Mouse (Mus musculus) hindbrain, embryonic 15.5 days (tissue): ENCODE data around the gene Adtrp. TPM values are rescaled to one million over a fixed set of nuclear protein-coding genes. Genes with fewer than 3 reads are reported as not detected.

Source experiments
- ATAC-seq: fragments of 200-750 bp; cut with Nextera tagmentation; 2 replicates; pipeline ENCODE4 v1.8.0; 2017; ENCODE audit warnings: low read depth, moderate number of reproducible peaks, moderate TSS enrichment; ENCODE audit not compliant: low FRiP score
- H3K27ac ChIP-seq: fragments of 300-500 bp; sonication (generic); replicated peaks from 2 replicates; pipeline ENCODE4 v1.5.1; 2015; ENCODE audit warnings: mild to moderate bottlenecking, inconsistent platforms
- H3K27me3 ChIP-seq: fragments of 300-500 bp; sonication (generic); 2 replicates; pipeline ENCODE4 v1.6.1; 2015; ENCODE audit warnings: control low read depth, inconsistent platforms
- H3K36me3 ChIP-seq: fragments of 300-500 bp; sonication (generic); 2 replicates; pipeline ENCODE4 v1.6.1; 2015; ENCODE audit warnings: control low read depth, inconsistent platforms
- H3K4me1 ChIP-seq: fragments of 300-500 bp; sonication (generic); replicated peaks from 2 replicates; pipeline ENCODE4 v1.6.1; 2015; ENCODE audit warnings: control low read depth, inconsistent platforms
- H3K4me2 ChIP-seq: fragments of 300-500 bp; sonication (generic); 2 replicates; pipeline ENCODE4 v1.6.1; 2015; ENCODE audit warnings: moderate library complexity, mild to moderate bottlenecking, inconsistent platforms
- H3K4me3 ChIP-seq: fragments of 300-500 bp; sonication (generic); 2 replicates; pipeline ENCODE4 v1.5.1; 2015; ENCODE audit warnings: mild to moderate bottlenecking, inconsistent platforms
- H3K9ac ChIP-seq: fragments of 300-500 bp; sonication (generic); 2 replicates; pipeline ENCODE4 v1.6.1; 2015; ENCODE audit warnings: inconsistent platforms
- H3K9me3 ChIP-seq: fragments of 300-500 bp; sonication (generic); 2 replicates; pipeline ENCODE4 v1.6.1; 2016; ENCODE audit warnings: control low read depth, inconsistent platforms
- WGBS: fragments of 180-500 bp; shearing (Covaris S2); methylation state at CpG from one replicate; pipeline ENCODE4 v1.1.7; 2015; 5-methylcytosine and 5-hydroxymethylcytosine counted together
- polyA plus RNA-seq: library from polyadenylated mRNA; unstranded; fragments of >200 nt; fragmentation: Nextera tagmentation; extraction: Ambion mirVana; gene quantifications from 2 replicates; pipeline ENCODE4 v1.2.1, GENCODE M21; 2015

The Adtrp gene
- polyA plus RNA-seq, 1 experiment from 2014 or later, result 0.43 TPM

- no peak overlapping the region for H3K9ac ChIP-seq
- no peaks in the 10 kb centered on the region for H3K27me3 ChIP-seq
- no peak overlapping the region for H3K4me3 ChIP-seq
- H3K4me2 ChIP-seq, result no peak overlapping the region
- 84% methylated on average over 3 of the region's 3 CpGs for WGBS
- H3K36me3 ChIP-seq, result no peaks in the 10 kb centered on the region
- no peak for ATAC-seq
- H3K27ac ChIP-seq, result no peak overlapping the region
- no peaks in the 10 kb centered on the region for H3K9me3 ChIP-seq
- H3K4me1 ChIP-seq, result no peaks in the 10 kb centered on the region
Observed at GRCm38 (mm10) chr13:41823077-41823476, 24.4 kb downstream of the Adtrp start.

GRCm38 (mm10) chr13:41822617-41823016, 24.9 kb downstream of the Adtrp start:
- no peak overlapping the region for H3K27ac ChIP-seq
- H3K9me3 ChIP-seq, result no peaks in the 10 kb centered on the region
- H3K4me3 ChIP-seq, result no peak overlapping the region
- H3K36me3 ChIP-seq, result no peaks in the 10 kb centered on the region
- no peak overlapping the region for H3K9ac ChIP-seq
- no peaks in the 10 kb centered on the region for H3K27me3 ChIP-seq
- H3K4me2 ChIP-seq, result no peak overlapping the region
- no peak for ATAC-seq
- no peaks in the 10 kb centered on the region for H3K4me1 ChIP-seq
- 74% methylated on average over 2 of the region's 2 CpGs for WGBS

DNA sequence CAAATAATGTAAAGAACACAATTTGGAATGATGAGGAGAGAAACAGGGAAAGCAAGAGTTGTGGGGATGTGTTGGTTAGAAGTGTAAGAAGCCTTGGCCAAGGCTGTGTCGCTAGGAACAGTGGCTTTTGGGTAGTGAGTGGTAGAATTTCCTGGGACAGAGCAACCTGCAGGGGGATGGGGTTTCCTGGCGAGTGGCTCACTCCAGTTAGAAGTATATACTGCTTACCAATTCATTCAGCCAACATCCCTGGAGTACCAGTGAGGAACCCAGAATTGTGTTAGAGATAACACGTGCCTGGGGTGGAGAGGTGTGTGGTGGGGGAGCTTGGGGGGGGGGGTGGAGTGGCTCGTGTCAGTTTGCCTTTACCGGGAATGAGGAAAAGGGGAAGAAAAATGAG, 25.4 kb downstream of the Adtrp start:
- Histone ChIP-seq H3K4me2 (no peak overlapping the region), H3K9me3 (no peaks in the 10 kb centered on the region), H3K27me3 (no peaks in the 10 kb centered on the region), H3K4me1 (no peaks in the 10 kb centered on the region), H3K4me3 (no peak overlapping the region), H3K27ac (no peak overlapping the region), H3K36me3 (no peaks in the 10 kb centered on the region), H3K9ac (no peak overlapping the region)
- no peak for ATAC-seq
- 55% methylated on average over 5 of the region's 5 CpGs for WGBS

DNA sequence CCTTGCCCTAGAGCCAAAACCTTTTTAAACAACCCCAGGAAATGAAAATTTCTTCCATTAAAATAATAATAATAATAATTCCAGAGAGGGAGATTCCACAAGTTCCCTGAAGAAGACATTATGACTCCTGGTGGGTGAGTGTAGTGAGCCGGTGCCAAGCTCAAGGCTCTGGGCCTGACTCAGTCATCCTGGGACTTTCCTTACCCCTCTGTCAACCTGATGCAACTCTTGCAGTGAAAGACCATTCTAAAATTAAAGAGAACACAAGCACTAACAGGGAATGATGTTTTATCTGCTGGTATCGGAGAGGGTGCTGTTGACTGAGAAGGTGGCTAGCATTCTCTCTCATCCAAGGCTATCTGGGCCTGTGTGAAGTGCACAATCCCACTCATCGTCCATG, 26.5 kb downstream of the Adtrp start:
- no peaks in the 10 kb centered on the region for H3K36me3 ChIP-seq
- ATAC-seq, result no peak
- H3K27ac ChIP-seq, result no peak overlapping the region
- no peak overlapping the region for H3K9ac ChIP-seq
- no peaks in the 10 kb centered on the region for H3K9me3 ChIP-seq
- 88% methylated on average over 3 of the region's 3 CpGs for WGBS
- H3K4me1 ChIP-seq, result no peaks in the 10 kb centered on the region
- H3K4me3 ChIP-seq, result no peak overlapping the region
- H3K4me2 ChIP-seq, result no peak overlapping the region
- H3K27me3 ChIP-seq, result no peaks in the 10 kb centered on the region

GRCm38 (mm10) chr13:41819918-41820317, 27.6 kb downstream of the Adtrp start:
- 82% methylated on average over 4 of the region's 4 CpGs for WGBS
- no peak overlapping the region for H3K4me3 ChIP-seq
- no peak overlapping the region for H3K4me2 ChIP-seq
- no peaks in the 10 kb centered on the region for H3K36me3 ChIP-seq
- no peak overlapping the region for H3K9ac ChIP-seq
- no peaks in the 10 kb centered on the region for H3K9me3 ChIP-seq
- H3K27me3 ChIP-seq, result no peaks in the 10 kb centered on the region
- H3K27ac ChIP-seq, result no peak overlapping the region
- H3K4me1 ChIP-seq, result no peaks in the 10 kb centered on the region
- ATAC-seq, result no peak

DNA sequence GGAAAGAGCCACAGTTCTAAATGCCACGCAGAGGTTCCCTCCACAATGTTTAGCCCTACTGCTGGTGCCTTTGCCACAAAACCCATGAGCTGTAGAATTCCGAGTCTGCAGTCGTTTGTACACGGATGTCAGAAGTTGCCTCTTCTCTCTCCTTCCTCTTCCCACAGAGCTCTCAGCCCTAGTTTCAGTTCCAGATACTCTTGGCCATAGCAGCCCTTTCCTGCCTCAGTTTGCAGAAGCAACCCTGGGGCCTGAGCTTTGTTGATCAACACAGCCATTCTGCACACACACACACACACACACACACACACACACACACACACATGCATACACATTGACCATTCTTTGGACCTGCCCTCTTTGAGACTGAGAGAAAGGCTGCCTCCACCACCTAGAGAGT, 28.0 kb downstream of the Adtrp start:
- Histone ChIP-seq H3K9ac (no peak overlapping the region), H3K27ac (no peak overlapping the region), H3K36me3 (no peaks in the 10 kb centered on the region), H3K4me3 (no peak overlapping the region), H3K9me3 (no peaks in the 10 kb centered on the region), H3K4me1 (no peaks in the 10 kb centered on the region), H3K4me2 (no peak overlapping the region), H3K27me3 (no peaks in the 10 kb centered on the region)
- WGBS, result 93% methylated on average over 4 of the region's 4 CpGs
- ATAC-seq, result no peak

GRCm38 (mm10) chr13:41817583-41817982, 29.9 kb downstream of the Adtrp start:
- Histone ChIP-seq H3K36me3 (no peaks in the 10 kb centered on the region), H3K4me1 (no peaks in the 10 kb centered on the region), H3K27ac (no peak overlapping the region), H3K9me3 (no peaks in the 10 kb centered on the region), H3K27me3 (no peaks in the 10 kb centered on the region), H3K4me2 (no peak overlapping the region), H3K9ac (no peak overlapping the region), H3K4me3 (no peak overlapping the region)
- ATAC-seq, result no peak
- 95% methylated on average over 4 of the region's 4 CpGs for WGBS

GRCm38 (mm10) chr13:41816643-41817042, 30.8 kb downstream of the Adtrp start:
- Histone ChIP-seq H3K9me3 (no peaks in the 10 kb centered on the region), H3K36me3 (no peaks in the 10 kb centered on the region), H3K27me3 (no peaks in the 10 kb centered on the region), H3K4me1 (no peaks in the 10 kb centered on the region), H3K4me3 (no peak overlapping the region), H3K27ac (no peak overlapping the region), H3K4me2 (no peak overlapping the region), H3K9ac (no peak overlapping the region)
- WGBS, result 94% methylated on average over 4 of the region's 4 CpGs
- ATAC-seq, result no peak

GRCm38 (mm10) chr13:41810776-41811175, 36.7 kb downstream of the Adtrp start:
- no peak overlapping the region for H3K4me3 ChIP-seq
- no peaks in the 10 kb centered on the region for H3K27me3 ChIP-seq
- H3K9ac ChIP-seq, result no peak overlapping the region
- 86% methylated on average over 7 of the region's 7 CpGs for WGBS
- no peak for ATAC-seq
- no peaks in the 10 kb centered on the region for H3K36me3 ChIP-seq
- no peak overlapping the region for H3K27ac ChIP-seq
- no peaks in the 10 kb centered on the region for H3K4me1 ChIP-seq
- H3K4me2 ChIP-seq, result no peak overlapping the region
- H3K9me3 ChIP-seq, result no peaks in the 10 kb centered on the region

- H3K4me3 ChIP-seq, result no peak overlapping the region
- no peaks in the 10 kb centered on the region for H3K27me3 ChIP-seq
- H3K9me3 ChIP-seq, result no peaks in the 10 kb centered on the region
- H3K4me2 ChIP-seq, result no peak overlapping the region
- H3K27ac ChIP-seq, result peak overlapping the region; percentile 0; the same call in 1 of the 2 replicates
- peak; percentile 34; the same call in 1 of the 2 replicates for ATAC-seq
- WGBS, result 42% methylated on average over 4 of the region's 4 CpGs
- H3K36me3 ChIP-seq, result no peaks in the 10 kb centered on the region
- no peaks in the 10 kb centered on the region for H3K4me1 ChIP-seq
- H3K9ac ChIP-seq, result no peak overlapping the region
Observed at GRCm38 (mm10) chr13:41807815-41808214, 39.7 kb downstream of the Adtrp start.

DNA sequence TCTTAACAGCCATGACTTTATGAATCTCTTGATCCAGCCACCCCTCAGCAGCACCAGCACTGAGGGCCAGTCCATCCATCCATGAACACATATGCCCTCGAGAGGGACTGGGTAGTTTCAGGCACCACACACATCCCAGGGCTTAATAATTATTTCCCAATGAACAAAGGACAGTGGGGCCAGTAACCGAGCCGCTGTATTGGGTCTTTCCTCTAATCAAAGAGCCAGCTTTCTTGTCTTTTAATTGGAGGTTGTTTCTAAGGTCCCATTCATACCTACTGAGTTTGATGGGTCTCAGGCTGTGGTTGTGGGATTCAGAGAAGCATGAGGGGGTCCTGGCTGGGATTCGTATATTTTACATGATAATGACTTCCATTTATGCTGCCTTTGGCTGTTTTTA, 40.2 kb downstream of the Adtrp start:
- Histone ChIP-seq H3K36me3 (no peaks in the 10 kb centered on the region), H3K4me3 (no peak overlapping the region), H3K9ac (no peak overlapping the region), H3K9me3 (no peaks in the 10 kb centered on the region), H3K27ac (0 out of 2 replicates have a peak overlapping the region, but pooled peaks have one; percentile 5), H3K4me1 (no peaks in the 10 kb centered on the region), H3K4me2 (no peak overlapping the region), H3K27me3 (no peaks in the 10 kb centered on the region)
- peak; percentile 69 for ATAC-seq
- 37% methylated on average over 4 of the region's 4 CpGs for WGBS

DNA sequence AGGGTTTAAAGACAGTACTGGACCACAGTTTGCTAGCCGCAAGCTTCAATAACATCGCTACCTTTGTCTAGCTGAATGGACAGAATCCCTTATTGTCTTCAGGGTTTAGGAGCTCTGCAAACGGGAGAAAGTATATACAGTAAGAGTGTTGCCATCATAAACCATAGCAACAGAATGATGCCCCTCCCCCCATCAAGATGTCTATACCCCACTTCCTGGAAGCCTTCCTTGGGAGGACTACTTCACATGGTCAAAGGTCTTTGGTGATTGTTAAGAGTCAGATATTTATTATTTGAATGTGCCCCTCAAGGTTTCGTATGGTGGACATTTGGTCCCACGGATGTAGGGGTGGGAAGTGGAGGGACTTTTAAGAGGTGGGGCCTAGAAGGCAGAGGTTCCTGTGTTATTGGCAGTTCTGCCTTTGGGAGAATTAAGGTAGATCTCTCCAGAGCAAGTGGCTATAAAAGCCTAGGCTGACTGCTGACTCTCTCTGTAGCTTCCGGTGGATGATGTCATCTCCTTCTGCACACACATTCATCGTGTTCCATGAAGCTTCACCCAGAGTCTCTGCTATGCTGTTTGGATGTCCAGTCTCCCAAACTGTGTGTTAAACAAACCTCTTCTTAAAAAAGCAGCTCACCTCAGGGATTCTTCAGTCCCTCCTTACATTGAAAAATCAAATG, 42.2 kb downstream of the Adtrp start:
- Histone ChIP-seq H3K9ac (no peak overlapping the region), H3K9me3 (no peaks in the 10 kb centered on the region), H3K36me3 (no peaks in the 10 kb centered on the region), H3K27ac (no peak overlapping the region), H3K4me1 (peaks cover 17% of the 10 kb centered on the region; the same call in 1 of the 2 replicates), H3K4me2 (no peak overlapping the region), H3K27me3 (no peaks in the 10 kb centered on the region), H3K4me3 (no peak overlapping the region)
- 86% methylated on average over 7 of the region's 7 CpGs for WGBS
- ATAC-seq, result no peak
